15 mouse cellular contexts compared by ENCODE assay signal in the genomic region with DNA sequence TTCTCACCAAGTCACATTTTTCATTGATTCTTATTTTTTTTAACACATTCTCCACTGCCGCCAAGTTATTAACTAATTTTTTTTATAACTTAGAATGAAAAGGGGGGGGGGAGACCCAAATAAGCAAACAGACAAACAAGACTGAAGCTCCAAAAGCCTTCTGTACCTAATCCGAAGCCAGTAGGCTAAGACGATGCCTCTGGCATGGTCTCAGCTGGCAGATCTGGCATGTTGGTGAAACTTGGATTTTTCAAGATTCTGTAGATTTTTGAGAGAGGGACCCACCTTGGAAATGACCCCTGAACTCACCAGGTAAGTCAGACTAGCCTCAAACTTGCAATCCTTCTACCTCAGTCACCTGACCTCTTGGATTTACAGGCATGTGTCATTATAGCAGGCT.
"Had no signal": no experiment of that assay in that cellular context is flagged by ENCODE, and none has a peak within 500 bp of the region (broad histone marks: within the 10 kb centered on the region; RNA-seq: fewer than 3 reads in every experiment).

No protein-coding gene starts in this region.

- H3K4me3 ChIP-seq: gastrocnemius, adult 2 months; heart, embryonic 10.5 days; heart, embryonic 12.5 days; hindbrain, embryonic 13.5 days; hindbrain, embryonic 15.5 days; kidney, embryonic 15.5 days; limb, embryonic 13.5 days; limb, embryonic 15.5 days; liver, embryonic 12.5 days had no signal

- H3K4me2 ChIP-seq: heart, embryonic 12.5 days; hindbrain, embryonic 13.5 days; hindbrain, embryonic 15.5 days; kidney, embryonic 15.5 days; limb, embryonic 13.5 days; limb, embryonic 15.5 days; liver, embryonic 12.5 days had no signal

- H3K27me3 ChIP-seq: hindbrain, embryonic 13.5 days; hindbrain, embryonic 15.5 days; kidney, embryonic 15.5 days; limb, embryonic 13.5 days; limb, embryonic 15.5 days; liver, embryonic 12.5 days had no signal

- ATAC-seq: intestine, embryonic 16.5 days; liver, embryonic 12.5 days had no signal

- H3K27ac ChIP-seq: gastrocnemius, adult 2 months; heart, embryonic 10.5 days; hindbrain, embryonic 13.5 days; hindbrain, embryonic 15.5 days; hindbrain, postnatal 0 days; kidney, embryonic 15.5 days; kidney, postnatal 0 days; limb, embryonic 13.5 days; limb, embryonic 15.5 days; liver, embryonic 12.5 days; liver, embryonic 14.5 days had no signal

- H3K9me3 ChIP-seq: heart, embryonic 10.5 days; heart, embryonic 12.5 days; hindbrain, embryonic 13.5 days; hindbrain, embryonic 15.5 days; kidney, embryonic 15.5 days; limb, embryonic 13.5 days; limb, embryonic 15.5 days; liver, embryonic 12.5 days had no signal

- H3K9ac ChIP-seq: heart, embryonic 12.5 days; hindbrain, embryonic 13.5 days; hindbrain, embryonic 15.5 days; kidney, embryonic 15.5 days; limb, embryonic 13.5 days; limb, embryonic 15.5 days; liver, embryonic 12.5 days; liver, embryonic 14.5 days had no signal

- H3K36me3 ChIP-seq: heart, embryonic 10.5 days; heart, embryonic 12.5 days; hindbrain, embryonic 13.5 days; hindbrain, embryonic 15.5 days; kidney, embryonic 15.5 days; limb, embryonic 13.5 days; limb, embryonic 15.5 days; liver, embryonic 12.5 days had no signal

- DNase-seq: gastrocnemius, adult 2 months; gastrocnemius, postnatal 10 days; gastrocnemius, postnatal 25 days had no signal

- H3K4me1 ChIP-seq: heart, embryonic 12.5 days; limb, embryonic 15.5 days had no signal
